Mouse (Mus musculus) hindbrain, postnatal 0 days (tissue): ENCODE results near the gene Cntnap1. TPM values are rescaled to one million over a fixed set of nuclear protein-coding genes. Genes with fewer than 3 reads are reported as not detected.
"Not testable (repeated sequence)": the region's sequence is repeated elsewhere in the genome, so short reads cannot be mapped to it uniquely, and the experiment has no call there.

ENCODE experiments used
- ATAC-seq: fragments of 200-750 bp; cut with Nextera tagmentation; 2 replicates; pipeline ENCODE4 v1.8.0; 2017; ENCODE audit warnings: mild to moderate bottlenecking, moderate TSS enrichment, moderate library complexity
- DNase-seq: peaks from one replicate; pipeline ENCODE4 v3.0.0-alpha.2; 2015; ENCODE audit warnings: low spot score
- H3K27ac ChIP-seq: fragments of 300-500 bp; sonication (generic); 2 replicates; pipeline ENCODE4 v1.5.1; 2014; ENCODE audit warnings: mild to moderate bottlenecking
- H3K27me3 ChIP-seq: fragments of 300-500 bp; sonication (generic); 2 replicates; pipeline ENCODE4 v1.6.1; 2014; ENCODE audit warnings: low read length, mixed read lengths; ENCODE audit not compliant: insufficient read depth
- H3K36me3 ChIP-seq: fragments of 300-500 bp; sonication (generic); 2 replicates; pipeline ENCODE4 v1.6.1; 2014; ENCODE audit warnings: low read length, mixed read lengths; ENCODE audit not compliant: insufficient read depth
- H3K4me1 ChIP-seq: fragments of 300-500 bp; sonication (generic); 2 replicates; pipeline ENCODE4 v1.6.1; 2014; ENCODE audit warnings: antibody characterized with exemption, low read length, mixed read lengths; ENCODE audit not compliant: insufficient read depth
- H3K4me2 ChIP-seq: fragments of 300-500 bp; sonication (generic); 2 replicates; pipeline ENCODE4 v1.6.1; 2014; ENCODE audit warnings: low read depth, mild to moderate bottlenecking, low read length, moderate library complexity, mixed read lengths
- H3K4me3 ChIP-seq: fragments of 300-500 bp; sonication (generic); 2 replicates; pipeline ENCODE4 v1.5.1; 2014; ENCODE audit warnings: low read length
- H3K9ac ChIP-seq: fragments of 300-500 bp; sonication (generic); replicated peaks from 2 replicates; pipeline ENCODE4 v1.6.1; 2014; ENCODE audit warnings: mild to moderate bottlenecking, low read length, moderate library complexity, mixed read lengths
- H3K9me3 ChIP-seq: fragments of 300-500 bp; sonication (generic); 2 replicates; pipeline ENCODE4 v1.6.1; 2016; ENCODE audit warnings: low read length, mixed read lengths
- CTCF ChIP-seq: IDR thresholded peaks from 2 replicates; pipeline ENCODE4 v1.5.1; 2016; ENCODE audit warnings: antibody characterized with exemption, control low read depth, low read depth
- WGBS: fragments of 180-500 bp; shearing (Covaris S2); extraction: QIAGEN DNeasy Blood & Tissue Kit; methylation state at CpG from one replicate; pipeline ENCODE4 v1.1.7; 2014; 5-methylcytosine and 5-hydroxymethylcytosine counted together
- polyA plus RNA-seq: library from polyadenylated mRNA; unstranded; fragments of >200 nt; fragmentation: Nextera tagmentation; extraction: Ambion mirVana; gene quantifications from 2 replicates; pipeline ENCODE4 v1.2.1, GENCODE M21; 2015
- total RNA-seq: library from RNA; depleted of rRNA; stranded (reverse); fragments of >200 nt; gene quantifications from 2 replicates; pipeline ENCODE4 v1.2.3, GENCODE M21; 2014; rRNA removed

Gene Cntnap1
- 25.4 and 28.9 TPM in 2 replicates for total RNA-seq
- polyA plus RNA-seq: 5.8 and 6.5 TPM in 2 replicates

- Histone ChIP-seq H3K36me3 (peaks cover 9% of the 10 kb centered on the region; the same call in 1 of the 2 replicates), H3K27me3 (peaks cover 26% of the 10 kb centered on the region; the same call in 1 of the 2 replicates), H3K9me3 (no peaks in the 10 kb centered on the region), H3K4me1 (peaks cover 34% of the 10 kb centered on the region), H3K4me3 (peak within 1 kb of the TSS; percentile 62), H3K27ac (peak within 1 kb of the TSS; percentile 75), H3K9ac (peak within 1 kb of the TSS; percentile 57), H3K4me2 (peak within 1 kb of the TSS; percentile 89)
- WGBS: under 1% methylated on average over 35 of the region's 35 CpGs
- no peak for TF ChIP-seq CTCF
- ATAC-seq (no peak), DNase-seq (no peak)
Observed at GRCm38 (mm10) chr11:101170354-101170810, at the start of gene Cntnap1. TSS of gene Cntnap1 (plus strand) at chr11:101170523.

- Histone ChIP-seq H3K4me1 (peaks cover 14% of the 10 kb centered on the region; the same call in 1 of the 2 replicates), H3K36me3 (peaks cover 6% of the 10 kb centered on the region), H3K4me3 (peak overlapping the region; percentile 97), H3K9me3 (no peaks in the 10 kb centered on the region), H3K27me3 (no peaks in the 10 kb centered on the region), H3K9ac (peak overlapping the region; percentile 53), H3K27ac (peak overlapping the region; percentile 83), H3K4me2 (peak overlapping the region; percentile 78)
- DNase-seq (no peak), ATAC-seq (no peak)
- no peak for TF ChIP-seq CTCF
- 21% methylated on average over 19 of the region's 19 CpGs for WGBS
Observed at GRCm38 (mm10) chr11:101120545-101121188, 49.7 kb upstream of the Cntnap1 start.

- not testable (repeated sequence) for H3K9me3 ChIP-seq, H3K27ac ChIP-seq, H3K9ac ChIP-seq, H3K4me2 ChIP-seq, H3K4me3 ChIP-seq, H3K27me3 ChIP-seq, DNase-seq, H3K4me1 ChIP-seq, ATAC-seq
- 96% methylated on average over 8 of the region's 8 CpGs for WGBS
- H3K36me3 ChIP-seq: peaks cover 16% of the 10 kb centered on the region
Observed at GRCm38 (mm10) chr11:101124494-101124893, 45.8 kb upstream of the Cntnap1 start.

- not testable (repeated sequence) for ATAC-seq, H3K9me3 ChIP-seq, H3K27me3 ChIP-seq, H3K27ac ChIP-seq, H3K4me3 ChIP-seq, DNase-seq, H3K4me1 ChIP-seq, H3K4me2 ChIP-seq, H3K9ac ChIP-seq
- 92% methylated on average over 5 of the region's 9 CpGs for WGBS
- peaks cover 16% of the 10 kb centered on the region for H3K36me3 ChIP-seq
Observed at GRCm38 (mm10) chr11:101125008-101125407, 45.3 kb upstream of the Cntnap1 start.

- Histone ChIP-seq H3K27me3 (no peaks in the 10 kb centered on the region), H3K9me3 (no peaks in the 10 kb centered on the region), H3K9ac (no peak overlapping the region), H3K4me3 (no peak overlapping the region), H3K4me2 (no peak overlapping the region), H3K36me3 (peaks cover 16% of the 10 kb centered on the region), H3K27ac (no peak overlapping the region), H3K4me1 (no peaks in the 10 kb centered on the region)
- peak; percentile 38 for TF ChIP-seq CTCF
- 68% methylated on average over 1 of the region's 1 CpGs for WGBS
- ATAC-seq (no peak), DNase-seq (no peak)
Observed at GRCm38 (mm10) chr11:101127075-101127474, 43.2 kb upstream of the Cntnap1 start.

GRCm38 (mm10) chr11:101128996-101129577, 41.2 kb upstream of the Cntnap1 start:
- WGBS: 81% methylated on average over 11 of the region's 11 CpGs
- Histone ChIP-seq H3K4me2 (no peak overlapping the region), H3K27me3 (no peaks in the 10 kb centered on the region)

More at GRCm38 (mm10) chr11:101128996-101129577, 41.2 kb upstream of the Cntnap1 start:
- ATAC-seq (no peak), DNase-seq (no peak)
- H3K4me3 ChIP-seq: no peak overlapping the region
- TF ChIP-seq CTCF: no peak
- H3K9ac ChIP-seq: no peak overlapping the region
- no peak overlapping the region for H3K27ac ChIP-seq
- no peaks in the 10 kb centered on the region for H3K4me1 ChIP-seq
- H3K9me3 ChIP-seq: no peaks in the 10 kb centered on the region
- peaks cover 11% of the 10 kb centered on the region for H3K36me3 ChIP-seq
